Mouse (Mus musculus): ENCODE data around the gene Ifi209.
"Not testable (repeated sequence)": the region's sequence is repeated elsewhere in the genome, so short reads cannot be mapped to it uniquely, and the experiment has no call there.

Ifi209 gene

DNA sequence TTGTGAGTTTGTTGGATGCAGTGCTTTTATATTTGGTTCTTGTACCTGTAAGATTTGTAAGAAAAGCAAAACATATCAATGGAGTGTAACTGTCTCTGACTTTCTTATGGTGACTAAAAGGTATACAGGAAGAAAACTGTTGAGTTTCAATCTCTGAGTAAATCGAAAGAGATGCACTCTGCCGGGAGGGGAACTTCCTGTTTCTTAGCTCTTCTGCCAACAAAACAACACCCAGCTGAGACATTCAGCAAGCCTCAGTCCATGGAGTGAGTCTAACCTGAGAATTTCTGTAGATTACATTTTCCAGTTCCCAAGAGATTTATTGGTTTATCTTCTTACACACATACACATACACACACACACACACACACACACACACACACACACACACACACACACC, at the start of gene Ifi209:
Gene Ifi209, plus strand, starts transcription at position 296 of the 400 bp plus-strand sequence.
- not testable (repeated sequence) for DNase-seq (ENCODE audit: low spot score)

- DNase-seq (ENCODE audit: low spot score): not testable (repeated sequence)
Measured at GRCm38 (mm10) chr1:173589698-173590097, 41.0 kb upstream of the Ifi209 start.

DNA sequence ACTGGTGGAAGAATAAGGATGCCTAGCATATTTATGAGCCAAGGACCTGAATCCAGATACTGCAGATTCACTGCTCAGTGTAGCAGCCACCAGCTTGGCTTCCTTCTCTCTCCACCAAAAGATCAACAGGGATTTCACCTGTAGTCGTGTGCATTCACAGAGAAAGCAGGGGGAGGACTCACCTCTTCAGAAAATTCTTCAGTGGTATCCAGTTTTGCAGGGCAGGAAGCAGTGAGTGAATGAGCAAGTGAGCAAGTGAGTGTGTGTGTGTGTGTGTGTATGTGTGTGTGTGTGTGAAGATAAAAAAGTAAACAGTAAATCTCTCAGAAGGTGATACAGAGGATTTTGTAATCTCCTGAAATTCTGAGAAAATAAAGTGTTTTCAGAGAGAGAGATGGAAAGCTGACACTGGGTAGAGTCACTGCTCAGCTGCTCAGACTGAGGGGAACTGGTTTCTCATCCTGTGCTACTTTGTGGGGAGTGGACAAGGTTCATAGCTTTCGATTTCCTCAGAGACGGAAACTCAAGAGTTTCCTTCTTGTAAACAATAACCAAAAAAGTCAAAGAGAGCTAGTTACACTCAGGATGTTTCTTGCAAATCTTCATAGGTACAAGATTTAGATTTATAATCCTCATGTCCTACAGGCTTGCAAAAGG, 31.8 kb upstream of the Ifi209 start, which contains the start of gene Ifi213:
Gene Ifi213, minus strand, starts transcription at position 437 of the 657 bp plus-strand sequence.
- DNase-seq (ENCODE audit: low spot score): not testable (repeated sequence)

DNA sequence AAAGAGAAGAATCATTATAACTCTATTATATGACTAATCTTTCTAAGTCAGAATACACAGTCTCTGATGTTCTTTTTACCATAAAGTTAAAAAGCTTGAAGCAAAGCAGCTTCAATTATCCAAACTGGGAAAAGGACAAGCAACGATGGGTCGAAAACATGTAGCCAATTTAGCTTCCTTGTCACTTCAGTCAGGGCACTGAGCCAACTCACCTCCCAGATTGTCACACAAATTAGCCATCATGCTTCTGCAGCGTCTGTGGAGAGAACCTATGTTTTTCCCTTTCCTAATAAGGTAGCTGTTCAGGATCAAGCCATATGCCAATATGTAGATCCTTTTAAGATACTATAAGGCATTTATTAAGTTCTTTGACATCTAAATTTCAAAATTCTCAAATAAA, 20.4 kb upstream of the Ifi209 start:
- not testable (repeated sequence) for DNase-seq (ENCODE audit: low spot score)

DNA sequence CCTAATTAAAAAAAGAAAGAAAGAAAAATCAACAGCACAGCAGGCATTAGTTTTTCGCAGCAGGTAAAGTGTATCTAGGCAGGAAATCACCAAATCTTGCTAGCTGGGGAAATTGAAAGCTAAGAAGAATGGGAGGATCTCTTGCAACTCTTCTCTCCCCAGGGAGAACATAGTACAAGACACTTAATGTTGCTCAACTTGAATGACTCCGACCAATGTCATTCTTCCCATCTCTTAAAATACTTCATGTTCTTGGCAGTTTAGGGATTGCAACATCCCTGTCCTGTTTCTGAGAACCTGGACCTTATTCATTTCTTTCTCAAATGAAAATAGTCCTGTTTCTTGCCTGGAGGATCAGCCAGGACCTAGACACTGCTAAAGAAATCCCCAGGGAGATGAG, 8.5 kb upstream of the Ifi209 start:
- DNase-seq (ENCODE audit: low spot score): not testable (repeated sequence)

GRCm38 (mm10) chr1:173624052-173624451, 6.7 kb upstream of the Ifi209 start:
- no peak for DNase-seq (ENCODE audit: low spot score)

DNA sequence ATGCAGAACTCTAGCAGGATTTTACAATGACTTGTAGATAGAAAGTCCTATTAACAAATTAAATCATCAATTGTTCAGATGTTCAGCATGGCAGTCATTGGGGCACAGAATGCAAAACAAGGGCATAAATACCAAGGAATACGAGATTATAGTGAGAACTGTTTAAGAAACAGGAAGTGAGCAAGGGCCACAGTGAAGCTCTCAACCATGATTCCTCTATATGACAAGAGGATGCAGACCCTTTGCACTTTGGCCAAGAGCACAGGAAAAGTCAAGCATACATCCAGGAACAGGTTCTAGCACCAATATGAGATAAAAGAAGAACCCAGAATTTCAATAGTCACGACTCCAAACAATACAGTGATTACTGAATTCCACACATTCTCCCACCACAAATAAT, 4.0 kb upstream of the Ifi209 start:
- DNase-seq (ENCODE audit: low spot score): no peak

GRCm38 (mm10) chr1:173633969-173634645, 3.4 kb downstream of the Ifi209 start:
- DNase-seq (ENCODE audit: low spot score): no peak

GRCm38 (mm10) chr1:173645393-173645792, 14.7 kb downstream of the Ifi209 start:
- no peak for DNase-seq (ENCODE audit: low spot score)

GRCm38 (mm10) chr1:173657973-173658372, 27.3 kb downstream of the Ifi209 start:
- DNase-seq (ENCODE audit: low spot score): no peak

DNA sequence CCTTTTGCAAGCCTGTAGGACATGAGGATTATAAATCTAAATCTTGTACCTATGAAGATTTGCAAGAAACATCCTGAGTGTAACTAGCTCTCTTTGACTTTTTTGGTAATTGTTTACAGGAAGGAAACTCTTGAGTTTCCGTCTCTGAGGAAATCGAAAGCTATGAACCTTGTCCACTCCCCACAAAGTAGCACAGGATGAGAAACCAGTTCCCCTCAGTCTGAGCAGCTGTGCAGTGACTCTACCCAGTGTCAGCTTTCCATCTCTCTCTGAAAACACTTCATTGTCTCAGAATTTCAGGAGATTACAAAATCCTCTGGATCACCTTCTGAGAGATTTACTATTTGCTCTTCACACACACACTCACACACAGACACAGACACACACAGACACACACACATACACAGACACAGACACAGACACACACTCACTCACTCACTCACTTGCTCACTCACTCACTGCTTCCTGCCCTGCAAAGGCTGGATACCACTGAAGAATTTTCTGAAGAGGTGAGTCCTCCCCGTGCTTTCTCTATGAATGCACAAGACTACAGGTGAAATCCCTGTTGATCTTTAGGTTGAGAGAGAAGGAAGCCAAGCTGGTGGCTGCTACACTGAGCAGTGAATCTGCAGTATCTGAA, 42.9 kb downstream of the Ifi209 start, which contains the start of gene Ifi208:
Gene Ifi208, plus strand, starts transcription at position 218 of the 640 bp plus-strand sequence.
- DNase-seq (ENCODE audit: low spot score): not testable (repeated sequence)

GRCm38 (mm10) chr1:173678605-173679004, 47.9 kb downstream of the Ifi209 start:
- not testable (repeated sequence) for DNase-seq (ENCODE audit: low spot score)

DNA sequence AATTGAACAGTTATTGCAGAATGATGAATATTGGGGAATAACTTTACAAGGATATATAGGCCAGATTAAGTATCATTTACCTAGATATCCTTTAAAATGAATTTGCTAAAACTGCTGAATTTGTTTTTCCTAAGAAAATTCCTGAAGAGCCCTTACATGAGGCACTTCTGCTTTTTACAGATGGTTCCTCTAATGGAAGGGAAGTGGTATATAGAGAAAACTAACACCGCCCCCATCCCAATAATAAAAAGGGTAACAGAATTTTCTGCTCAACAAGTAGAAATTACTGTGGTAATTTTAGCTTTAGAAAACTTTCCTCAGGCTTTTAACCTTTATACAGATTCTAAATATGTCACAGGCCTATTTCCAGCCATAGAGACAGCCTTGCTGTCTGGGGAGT, 63.6 kb downstream of the Ifi209 start:
- DNase-seq (ENCODE audit: low spot score): no peak

Measured in ovary, postnatal 14 days (tissue).